Mouse (Mus musculus): ENCODE results near the gene Ppp1r8. TPM values are rescaled to one million over a fixed set of nuclear protein-coding genes. Genes with fewer than 3 reads are reported as not detected.

Ppp1r8 gene
- polyA plus RNA-seq, 1 experiment from 2014 or later: 55.2 TPM

GRCm38 (mm10) chr4:132843705-132844071 is 719 bp upstream of the Ppp1r8 start:
- no peaks in the 10 kb centered on the region for H3K9me3 ChIP-seq (replicated peaks)
- peak overlapping the region; percentile 82 for H3K27ac ChIP-seq (replicated peaks)
- no peaks in the 10 kb centered on the region for H3K27me3 ChIP-seq
- peak overlapping the region; percentile 73 for H3K4me2 ChIP-seq (replicated peaks)
- 61% methylated on average over 1 of the region's 1 CpGs for WGBS
- peaks cover 12% of the 10 kb centered on the region for H3K4me1 ChIP-seq
- H3K36me3 ChIP-seq: peaks cover 29% of the 10 kb centered on the region
- no peak for ATAC-seq (ENCODE audit: insufficient number of reproducible peaks, low FRiP score, low TSS enrichment, low read depth)
- peak overlapping the region; percentile 79 for H3K4me3 ChIP-seq (replicated peaks)
- H3K9ac ChIP-seq: no peak overlapping the region

- Histone ChIP-seq H3K9me3 (replicated peaks) (no peaks in the 10 kb centered on the region), H3K27ac (replicated peaks) (peak overlapping the region; percentile 82), H3K27me3 (no peaks in the 10 kb centered on the region), H3K36me3 (peaks cover 29% of the 10 kb centered on the region), H3K9ac (peak overlapping the region; percentile 90), H3K4me2 (replicated peaks) (peak overlapping the region; percentile 73), H3K4me1 (peaks cover 12% of the 10 kb centered on the region), H3K4me3 (replicated peaks) (peak overlapping the region; percentile 79)
- no peak for ATAC-seq (ENCODE audit: insufficient number of reproducible peaks, low FRiP score, low TSS enrichment, low read depth)
- under 1% methylated on average over 30 of the region's 30 CpGs for WGBS
Observed at GRCm38 (mm10) chr4:132842281-132842906, 575 bp downstream of the Ppp1r8 start.

GRCm38 (mm10) chr4:132841493-132841892 is 1.5 kb downstream of the Ppp1r8 start:
- H3K36me3 ChIP-seq: peaks cover 38% of the 10 kb centered on the region
- H3K9me3 ChIP-seq (replicated peaks): no peaks in the 10 kb centered on the region
- H3K27ac ChIP-seq (replicated peaks): no peak overlapping the region
- peaks cover 12% of the 10 kb centered on the region for H3K4me1 ChIP-seq
- H3K4me3 ChIP-seq (replicated peaks): peak overlapping the region; percentile 79
- peak overlapping the region; percentile 90 for H3K9ac ChIP-seq
- ATAC-seq (ENCODE audit: insufficient number of reproducible peaks, low FRiP score, low TSS enrichment, low read depth): no peak
- peak overlapping the region; percentile 73 for H3K4me2 ChIP-seq (replicated peaks)
- H3K27me3 ChIP-seq: no peaks in the 10 kb centered on the region
- whole genome bisulfite sequencing: 71% methylated on average over 3 of the region's 3 CpGs

- Histone ChIP-seq H3K27me3 (no peaks in the 10 kb centered on the region), H3K9me3 (replicated peaks) (no peaks in the 10 kb centered on the region), H3K4me3 (replicated peaks) (no peak overlapping the region), H3K4me2 (replicated peaks) (no peak overlapping the region), H3K9ac (no peak overlapping the region), H3K27ac (replicated peaks) (no peak overlapping the region), H3K36me3 (peaks cover 39% of the 10 kb centered on the region), H3K4me1 (no peaks in the 10 kb centered on the region)
- no peak; the same call in 1 of the 2 replicates for ATAC-seq (ENCODE audit: insufficient number of reproducible peaks, low FRiP score, low TSS enrichment, low read depth)
- WGBS: 75% methylated on average over 8 of the region's 8 CpGs
Observed at GRCm38 (mm10) chr4:132823614-132824366, 19.2 kb downstream of the Ppp1r8 start.

GRCm38 (mm10) chr4:132818442-132818841 is 24.5 kb downstream of the Ppp1r8 start:
- Histone ChIP-seq H3K36me3 (no peaks in the 10 kb centered on the region), H3K4me2 (replicated peaks) (no peak overlapping the region), H3K9me3 (replicated peaks) (no peaks in the 10 kb centered on the region), H3K4me1 (no peaks in the 10 kb centered on the region), H3K9ac (no peak overlapping the region), H3K27ac (replicated peaks) (no peak overlapping the region), H3K27me3 (no peaks in the 10 kb centered on the region), H3K4me3 (replicated peaks) (no peak overlapping the region)
- 50% methylated on average over 2 of the region's 2 CpGs for WGBS
- no peak for ATAC-seq (ENCODE audit: insufficient number of reproducible peaks, low FRiP score, low TSS enrichment, low read depth)

- no peaks in the 10 kb centered on the region for H3K27me3 ChIP-seq
- no peak for ATAC-seq (ENCODE audit: insufficient number of reproducible peaks, low FRiP score, low TSS enrichment, low read depth)
- no peak overlapping the region for H3K9ac ChIP-seq
- no peak overlapping the region for H3K4me3 ChIP-seq (replicated peaks)
- no peaks in the 10 kb centered on the region for H3K36me3 ChIP-seq
- no peak overlapping the region for H3K4me2 ChIP-seq (replicated peaks)
- H3K27ac ChIP-seq (replicated peaks): no peak overlapping the region
- 44% methylated on average over 2 of the region's 2 CpGs for WGBS
- no peaks in the 10 kb centered on the region for H3K9me3 ChIP-seq (replicated peaks)
- H3K4me1 ChIP-seq: no peaks in the 10 kb centered on the region
Observed at GRCm38 (mm10) chr4:132816855-132817254, 26.1 kb downstream of the Ppp1r8 start.

- 83% methylated on average over 7 of the region's 7 CpGs for WGBS
- Histone ChIP-seq H3K9me3 (replicated peaks) (no peaks in the 10 kb centered on the region), H3K4me1 (no peaks in the 10 kb centered on the region), H3K4me3 (replicated peaks) (no peak overlapping the region), H3K9ac (no peak overlapping the region), H3K4me2 (replicated peaks) (no peak overlapping the region), H3K27me3 (no peaks in the 10 kb centered on the region), H3K27ac (replicated peaks) (no peak overlapping the region), H3K36me3 (no peaks in the 10 kb centered on the region)
- no peak for ATAC-seq (ENCODE audit: insufficient number of reproducible peaks, low FRiP score, low TSS enrichment, low read depth)
Observed at GRCm38 (mm10) chr4:132816404-132816803, 26.6 kb downstream of the Ppp1r8 start.

GRCm38 (mm10) chr4:132809621-132810020 is 33.3 kb downstream of the Ppp1r8 start:
- no peak for ATAC-seq (ENCODE audit: insufficient number of reproducible peaks, low FRiP score, low TSS enrichment, low read depth)
- WGBS: 77% methylated on average over 5 of the region's 5 CpGs
- peaks cover 4% of the 10 kb centered on the region; the same call in 1 of the 2 replicates for H3K9me3 ChIP-seq (replicated peaks)

GRCm38 (mm10) chr4:132807771-132808641 is 35.0 kb downstream of the Ppp1r8 start:
- 71% methylated on average over 5 of the region's 5 CpGs for WGBS
- no peak overlapping the region for H3K27ac ChIP-seq (replicated peaks)
- ATAC-seq (ENCODE audit: insufficient number of reproducible peaks, low FRiP score, low TSS enrichment, low read depth): no peak
- no peaks in the 10 kb centered on the region for H3K27me3 ChIP-seq
- peaks cover 4% of the 10 kb centered on the region; the same call in 1 of the 2 replicates for H3K9me3 ChIP-seq (replicated peaks)
- no peak overlapping the region for H3K9ac ChIP-seq
- H3K4me3 ChIP-seq (replicated peaks): no peak overlapping the region
- H3K36me3 ChIP-seq: no peaks in the 10 kb centered on the region
- H3K4me2 ChIP-seq (replicated peaks): no peak overlapping the region
- H3K4me1 ChIP-seq: no peaks in the 10 kb centered on the region

More at GRCm38 (mm10) chr4:132809621-132810020, 33.3 kb downstream of the Ppp1r8 start:
- Histone ChIP-seq H3K4me1 (no peaks in the 10 kb centered on the region), H3K27me3 (no peaks in the 10 kb centered on the region), H3K27ac (replicated peaks) (no peak overlapping the region), H3K9ac (no peak overlapping the region), H3K4me2 (replicated peaks) (no peak overlapping the region), H3K36me3 (no peaks in the 10 kb centered on the region), H3K4me3 (replicated peaks) (no peak overlapping the region)

- no peak overlapping the region for H3K4me2 ChIP-seq (replicated peaks)
- H3K4me3 ChIP-seq (replicated peaks): no peak overlapping the region
- H3K27me3 ChIP-seq: no peaks in the 10 kb centered on the region
- H3K9ac ChIP-seq: no peak overlapping the region
- H3K9me3 ChIP-seq (replicated peaks): peaks cover 4% of the 10 kb centered on the region; the same call in 1 of the 2 replicates
- H3K27ac ChIP-seq (replicated peaks): no peak overlapping the region
- ATAC-seq (ENCODE audit: insufficient number of reproducible peaks, low FRiP score, low TSS enrichment, low read depth): no peak
- no peaks in the 10 kb centered on the region for H3K4me1 ChIP-seq
- no peaks in the 10 kb centered on the region for H3K36me3 ChIP-seq
- 80% methylated on average over 7 of the region's 7 CpGs for WGBS
Observed at GRCm38 (mm10) chr4:132806620-132807191, 36.3 kb downstream of the Ppp1r8 start.
